Mouse (Mus musculus) neutrophil, adult 5-6 weeks (primary cell): ENCODE data around the gene Gm20715. TPM values are rescaled to one million over a fixed set of nuclear protein-coding genes. Genes with fewer than 3 reads are reported as not detected.
"Not testable (repeated sequence)": the region's sequence is repeated elsewhere in the genome, so short reads cannot be mapped to it uniquely, and the experiment has no call there.

Experiments used
- ATAC-seq: fragments of 151-379, 151-347 bp; 2 replicates; pipeline ENCODE4 v1.8.0; 2017; ENCODE audit warnings: mild to moderate bottlenecking, moderate TSS enrichment; ENCODE audit not compliant: insufficient number of reproducible peaks, poor library complexity, low FRiP score, severe bottlenecking; ENCODE audit errors: extremely low read depth
- total RNA-seq: library from RNA; stranded (forward); fragments of 200-1000 nt; gene quantifications from 2 replicates; pipeline ENCODE4 v1.2.3, GENCODE M21; 2017

The Gm20715 gene
- total RNA-seq: not detected in 2 replicates

- peak; percentile 71; the same call in 1 of the 2 replicates for ATAC-seq
Observed at GRCm38 (mm10) chr7:6410043-6410442, at the start of gene Gm20715. Gene Gm20715, plus strand, starts transcription at chr7:6410277.

- ATAC-seq: no peak
Observed at GRCm38 (mm10) chr7:6360477-6361060, 49.5 kb upstream of the Gm20715 start.

GRCm38 (mm10) chr7:6361756-6362155, 48.3 kb upstream of the Gm20715 start:
- ATAC-seq: no peak

GRCm38 (mm10) chr7:6362268-6363046, 47.6 kb upstream of the Gm20715 start:
- peak; percentile 73 for ATAC-seq

- peak; percentile 59 for ATAC-seq
Observed at GRCm38 (mm10) chr7:6363047-6363488, 47.0 kb upstream of the Gm20715 start, which contains the start of gene Zfp78. Gene Zfp78, plus strand, starts transcription at chr7:6363280.

GRCm38 (mm10) chr7:6364761-6365160, 45.3 kb upstream of the Gm20715 start:
- ATAC-seq: no peak

GRCm38 (mm10) chr7:6367185-6367584, 42.9 kb upstream of the Gm20715 start:
- no peak for ATAC-seq

GRCm38 (mm10) chr7:6368146-6368545, 41.9 kb upstream of the Gm20715 start:
- ATAC-seq: not testable (repeated sequence)

- no peak for ATAC-seq
Observed at GRCm38 (mm10) chr7:6369460-6369859, 40.6 kb upstream of the Gm20715 start.

GRCm38 (mm10) chr7:6372993-6373392, 37.1 kb upstream of the Gm20715 start:
- no peak for ATAC-seq

GRCm38 (mm10) chr7:6378441-6378840, 31.6 kb upstream of the Gm20715 start:
- no peak for ATAC-seq

- ATAC-seq: no peak
Observed at GRCm38 (mm10) chr7:6381431-6381830, 28.6 kb upstream of the Gm20715 start.

- ATAC-seq: peak; percentile 91
Observed at GRCm38 (mm10) chr7:6383044-6383455, 27.0 kb upstream of the Gm20715 start, which contains the start of gene Zfp28. Gene Zfp28, plus strand, starts transcription at chr7:6383295.

- no peak for ATAC-seq
Observed at GRCm38 (mm10) chr7:6384011-6384410, 26.1 kb upstream of the Gm20715 start.

- no peak for ATAC-seq
Observed at GRCm38 (mm10) chr7:6386995-6387394, 23.1 kb upstream of the Gm20715 start.

GRCm38 (mm10) chr7:6388971-6389370, 21.1 kb upstream of the Gm20715 start:
- ATAC-seq: no peak

- no peak for ATAC-seq
Observed at GRCm38 (mm10) chr7:6389449-6389848, 20.6 kb upstream of the Gm20715 start.

GRCm38 (mm10) chr7:6397996-6398975, 11.8 kb upstream of the Gm20715 start, which contains the start of gene Smim17:
Gene Smim17, plus strand, starts transcription at chr7:6398715.
- ATAC-seq: peak; percentile 81; the same call in 1 of the 2 replicates
